Mouse (Mus musculus) C2C12 (cell line): ENCODE measurements around the gene Zbtb7a.

ENCODE experiments used
- CEBPB ChIP-seq: IDR thresholded peaks from one replicate; pipeline ENCODE4 v1.6.1; 2011; ENCODE audit warnings: low read depth, mild to moderate bottlenecking, control low read depth, moderate library complexity
- CTCF ChIP-seq: IDR thresholded peaks from one replicate; pipeline ENCODE4 v1.5.1; 2011; ENCODE audit not compliant: control insufficient read depth, insufficient read depth, insufficient read length
- FOSL1 ChIP-seq: IDR thresholded peaks from one replicate; pipeline ENCODE4 v1.8.0; 2011; ENCODE audit warnings: mild to moderate bottlenecking, low read length; ENCODE audit not compliant: poor library complexity, insufficient read depth, severe bottlenecking
- MAX ChIP-seq: IDR thresholded peaks from one replicate; pipeline ENCODE4 v1.6.1; 2011; ENCODE audit warnings: mild to moderate bottlenecking, control low read depth
- MYOG ChIP-seq: IDR thresholded peaks from one replicate; pipeline ENCODE4 v1.6.1; 2011; ENCODE audit not compliant: control insufficient read depth, insufficient read length; ENCODE audit errors: extremely low read depth
- USF1 ChIP-seq: IDR thresholded peaks from one replicate; pipeline ENCODE4 v1.6.1; 2011; ENCODE audit warnings: low read depth, mild to moderate bottlenecking, control low read depth, moderate library complexity

DNA sequence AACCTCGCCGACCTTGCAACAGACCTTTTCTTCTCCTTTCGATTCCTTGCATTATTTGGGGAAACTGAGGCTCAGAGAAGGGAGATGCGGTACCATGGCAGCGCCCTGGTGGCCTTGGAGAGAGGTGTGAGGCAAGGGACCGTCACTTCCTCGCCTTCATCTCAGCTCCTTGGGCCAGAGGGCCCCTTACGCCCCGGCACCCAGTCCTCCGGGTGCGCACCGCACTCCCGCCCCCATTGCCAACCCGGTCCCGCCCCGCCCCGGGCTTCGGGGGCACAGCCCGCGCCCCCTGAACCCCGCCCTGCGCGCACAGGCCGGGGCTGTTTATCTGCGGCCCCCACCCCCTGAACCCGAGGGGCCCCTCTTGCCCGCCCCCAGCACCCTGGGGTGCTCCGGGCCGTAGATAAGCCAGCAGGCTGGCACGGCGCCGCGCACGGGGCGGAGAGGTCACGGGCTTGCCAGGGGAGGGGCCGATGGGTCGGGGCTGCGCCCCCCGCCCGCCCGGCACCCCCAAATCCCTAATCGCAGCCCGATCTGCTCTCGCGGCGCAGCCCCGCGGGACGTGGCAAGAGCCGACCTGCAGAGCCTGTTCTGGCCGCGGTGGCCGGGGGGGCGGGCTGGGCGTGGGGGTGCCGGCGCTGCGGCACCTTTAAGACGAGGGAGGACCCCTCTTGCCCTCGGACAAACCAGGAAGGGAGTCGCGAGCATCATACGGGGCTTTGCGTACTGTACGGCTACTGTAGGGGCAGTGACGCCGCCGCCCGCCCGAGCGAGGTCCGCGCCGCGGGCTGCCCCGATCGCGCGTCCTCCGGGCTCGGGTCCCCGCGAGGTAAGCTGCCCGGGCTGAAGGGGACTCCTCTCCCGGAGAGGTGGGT is 1.0 kb downstream of the Zbtb7a start:
- TF ChIP-seq CEBPB (no peak), CTCF (no peak), USF1 (no peak), MYOG (no peak), MAX (no peak), FOSL1 (no peak)
